Mouse (Mus musculus) limb, embryonic 10.5 days (tissue): ENCODE data around the gene Alg5. TPM values are rescaled to one million over a fixed set of nuclear protein-coding genes. Genes with fewer than 3 reads are reported as not detected.

Experiments
- DNase-seq: peaks from one replicate; pipeline ENCODE4 v3.0.0-alpha.2; 2017; ENCODE audit warnings: low spot score
- H3K27ac ChIP-seq: fragments of 300-500 bp; sonication (generic); 2 replicates; pipeline ENCODE4 v1.5.1; 2016; ENCODE audit warnings: mild to moderate bottlenecking
- H3K27me3 ChIP-seq: fragments of 300-500 bp; sonication (generic); 2 replicates; pipeline ENCODE4 v1.6.1; 2016; ENCODE audit warnings: low read depth, mild to moderate bottlenecking; ENCODE audit not compliant: poor library complexity, severe bottlenecking
- H3K36me3 ChIP-seq: fragments of 300-500 bp; sonication (generic); 2 replicates; pipeline ENCODE4 v1.6.1; 2016; ENCODE audit warnings: mild to moderate bottlenecking, moderate library complexity
- H3K4me1 ChIP-seq: fragments of 300-500 bp; sonication (generic); 2 replicates; pipeline ENCODE4 v1.6.1; 2016
- H3K4me3 ChIP-seq: fragments of 300-500 bp; sonication (generic); 2 replicates; pipeline ENCODE4 v1.5.1; 2016; ENCODE audit warnings: mild to moderate bottlenecking, moderate library complexity
- H3K9me3 ChIP-seq: fragments of 300-500 bp; sonication (generic); replicated peaks from 2 replicates; pipeline ENCODE4 v1.6.1; 2016; ENCODE audit warnings: mild to moderate bottlenecking
- WGBS: fragments of 180-500 bp; shearing (Covaris S2); methylation state at CpG from one replicate; pipeline ENCODE4 v1.1.7; 2016; 5-methylcytosine and 5-hydroxymethylcytosine counted together
- polyA plus RNA-seq: library from polyadenylated mRNA; unstranded; fragments of >200 nt; fragmentation: Nextera tagmentation; extraction: Ambion mirVana; gene quantifications from 2 replicates; pipeline ENCODE4 v1.2.1, GENCODE M21; 2016

Gene Alg5
- polyA plus RNA-seq, 1 experiment from 2014 or later: 42.0 TPM

DNA sequence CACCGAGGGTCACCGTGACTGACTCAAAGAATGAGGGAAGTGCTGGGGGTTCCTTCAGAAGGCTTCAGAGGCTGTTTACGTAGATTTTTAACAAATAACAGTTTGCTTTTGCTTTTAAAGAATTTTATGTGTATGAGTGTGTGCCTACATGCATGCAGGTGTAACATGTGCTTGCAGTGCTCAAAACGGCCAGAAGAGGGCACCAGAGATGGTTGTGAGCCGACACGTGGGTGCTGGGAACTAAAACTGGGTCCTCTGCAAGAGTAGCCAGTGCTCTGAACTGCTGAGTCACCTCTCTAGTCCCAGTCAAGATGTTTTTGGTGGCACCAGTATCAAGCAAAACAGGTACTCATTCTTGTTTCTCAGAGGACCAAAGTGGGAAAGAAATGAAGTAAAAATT lies 38.3 kb downstream of the Alg5 start:
- Histone ChIP-seq H3K4me1 (no peaks in the 10 kb centered on the region), H3K27me3 (no peaks in the 10 kb centered on the region), H3K36me3 (no peaks in the 10 kb centered on the region), H3K27ac (no peak overlapping the region), H3K9me3 (no peaks in the 10 kb centered on the region), H3K4me3 (no peak overlapping the region)
- no peak for DNase-seq
- 84% methylated on average over 6 of the region's 6 CpGs for WGBS

DNA sequence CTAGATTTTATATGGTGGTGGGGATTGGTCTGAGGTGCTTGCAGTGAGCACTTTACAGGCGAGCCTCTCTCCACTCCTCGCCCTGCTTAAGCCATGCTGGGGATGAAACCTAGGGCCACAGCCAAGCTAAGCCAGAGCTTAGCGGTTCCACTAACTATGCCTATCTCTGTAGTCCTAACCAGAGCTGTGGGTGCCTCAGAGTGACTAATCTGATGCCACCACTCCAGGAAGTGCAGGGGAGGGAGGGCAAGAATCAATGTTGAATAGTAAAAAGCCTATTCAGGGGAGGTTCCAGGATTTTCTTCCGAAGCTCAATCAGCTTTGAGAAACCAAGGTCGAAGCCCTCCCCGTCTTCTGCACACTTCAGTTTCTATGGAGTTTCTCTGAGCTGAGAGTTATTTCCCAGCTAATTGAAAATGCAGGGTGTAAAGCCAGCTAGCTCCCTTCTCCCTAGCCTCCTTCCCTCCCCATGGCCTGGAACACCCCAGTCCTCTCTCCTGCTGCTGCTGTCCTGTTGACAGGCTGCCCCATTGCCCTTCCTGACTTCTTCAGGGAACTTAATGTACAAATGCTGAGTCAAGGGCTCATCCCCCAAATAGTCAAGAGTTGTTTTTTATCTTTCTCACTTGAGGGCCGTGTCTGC lies 40.8 kb downstream of the Alg5 start:
- H3K36me3 ChIP-seq: no peaks in the 10 kb centered on the region

DNA sequence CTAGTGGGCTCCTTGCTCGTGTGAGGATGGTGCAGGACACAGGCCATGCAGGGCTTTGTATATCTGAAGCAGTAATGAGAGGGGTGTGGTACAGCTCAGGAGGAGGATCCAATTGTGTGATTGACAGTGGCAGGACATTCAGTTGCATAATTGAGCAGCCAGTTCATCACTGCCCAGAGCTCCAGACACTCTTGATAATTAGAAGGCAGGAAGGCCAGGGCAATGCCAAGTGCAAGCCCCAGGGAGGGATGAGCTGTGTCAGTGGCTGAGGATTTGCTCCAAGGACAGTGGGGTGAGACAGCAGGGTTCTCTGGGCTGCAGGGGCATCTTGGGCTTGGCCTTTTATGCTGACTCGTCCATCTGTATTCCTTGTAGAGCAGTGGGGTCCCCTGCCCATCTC lies 55.3 kb downstream of the Alg5 start:
- H3K36me3 ChIP-seq: no peaks in the 10 kb centered on the region
- H3K4me1 ChIP-seq: peaks cover 4% of the 10 kb centered on the region; the same call in 1 of the 2 replicates
- 79% methylated on average over 2 of the region's 2 CpGs for WGBS
- no peaks in the 10 kb centered on the region for H3K9me3 ChIP-seq
- no peak overlapping the region for H3K27ac ChIP-seq
- DNase-seq: no peak
- no peak overlapping the region for H3K4me3 ChIP-seq
- H3K27me3 ChIP-seq: no peaks in the 10 kb centered on the region

More for the DNA sequence above, 40.8 kb downstream of the Alg5 start:
- no peaks in the 10 kb centered on the region for H3K4me1 ChIP-seq
- no peaks in the 10 kb centered on the region for H3K27me3 ChIP-seq
- no peaks in the 10 kb centered on the region for H3K9me3 ChIP-seq
- H3K27ac ChIP-seq: no peak overlapping the region
- no peak overlapping the region for H3K4me3 ChIP-seq
- no peak for DNase-seq
- 79% methylated on average over 7 of the region's 7 CpGs for WGBS

DNA sequence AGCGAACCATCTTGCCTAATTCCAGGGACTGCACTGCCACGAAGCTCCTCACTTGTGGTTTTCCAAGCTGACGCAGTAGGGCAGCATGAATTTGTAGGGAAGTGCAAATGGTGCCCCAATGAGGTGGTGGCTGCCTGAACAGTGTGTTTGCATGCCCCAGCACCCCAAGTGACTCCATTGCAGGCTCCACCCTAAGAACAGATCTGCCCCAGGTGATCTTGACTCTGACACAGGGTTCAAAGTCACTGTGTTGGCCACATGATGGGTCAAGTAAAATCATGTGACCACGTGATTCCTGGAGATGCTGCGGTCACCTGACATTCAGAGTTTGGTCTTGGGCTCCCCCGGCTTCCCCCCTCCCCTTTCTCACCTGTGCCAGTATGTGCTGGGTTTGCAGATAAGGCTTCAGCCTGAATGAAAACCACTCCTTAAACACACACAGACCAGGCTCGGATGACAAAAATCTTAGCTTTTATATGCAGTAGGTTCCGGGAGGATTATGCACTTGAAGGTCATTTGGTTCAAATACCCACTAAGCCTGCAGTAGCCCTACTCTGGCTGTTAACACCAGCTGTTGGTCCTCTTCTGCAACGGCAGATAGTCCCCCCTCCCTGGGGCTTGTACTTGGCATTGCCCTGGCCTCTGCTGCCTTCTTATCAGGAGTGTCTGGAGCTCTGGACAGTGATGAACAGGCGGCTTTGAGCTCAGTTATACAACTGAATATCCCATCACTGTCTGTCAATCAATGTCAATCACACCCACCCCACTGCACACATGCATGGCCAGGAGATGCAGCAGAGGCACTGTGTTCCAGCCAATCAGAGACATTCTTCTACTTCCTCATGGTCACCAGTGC lies 56.7 kb downstream of the Alg5 start:
- Histone ChIP-seq H3K4me3 (no peak overlapping the region), H3K9me3 (no peaks in the 10 kb centered on the region), H3K27ac (no peak overlapping the region), H3K36me3 (no peaks in the 10 kb centered on the region), H3K27me3 (no peaks in the 10 kb centered on the region), H3K4me1 (peaks cover 4% of the 10 kb centered on the region; the same call in 1 of the 2 replicates)
- no peak for DNase-seq
- WGBS: 82% methylated on average over 10 of the region's 10 CpGs

DNA sequence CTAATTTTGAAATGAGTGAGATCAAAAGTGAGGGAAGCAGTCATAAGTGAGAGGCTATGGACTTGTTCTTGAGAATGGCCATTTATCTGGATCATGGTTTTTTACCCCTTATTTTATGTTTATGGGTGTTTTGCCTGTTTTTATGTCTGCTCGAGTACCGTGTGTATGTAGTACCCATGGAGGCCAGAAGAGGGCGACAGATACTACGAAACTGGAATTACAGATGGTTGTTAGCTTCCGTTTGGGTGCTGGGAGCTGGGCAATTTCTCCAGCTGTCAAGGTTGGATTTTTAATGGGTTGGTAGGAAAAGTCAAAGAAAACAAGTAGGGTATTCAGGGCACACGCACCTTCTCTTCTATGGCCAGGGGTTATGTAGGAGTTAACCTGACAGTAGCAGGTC lies 58.4 kb downstream of the Alg5 start:
- Histone ChIP-seq H3K27me3 (no peaks in the 10 kb centered on the region), H3K4me1 (peaks cover 4% of the 10 kb centered on the region; the same call in 1 of the 2 replicates), H3K4me3 (no peak overlapping the region), H3K36me3 (no peaks in the 10 kb centered on the region), H3K27ac (no peak overlapping the region), H3K9me3 (no peaks in the 10 kb centered on the region)
- WGBS: 83% methylated on average over 6 of the region's 6 CpGs
- DNase-seq: no peak

DNA sequence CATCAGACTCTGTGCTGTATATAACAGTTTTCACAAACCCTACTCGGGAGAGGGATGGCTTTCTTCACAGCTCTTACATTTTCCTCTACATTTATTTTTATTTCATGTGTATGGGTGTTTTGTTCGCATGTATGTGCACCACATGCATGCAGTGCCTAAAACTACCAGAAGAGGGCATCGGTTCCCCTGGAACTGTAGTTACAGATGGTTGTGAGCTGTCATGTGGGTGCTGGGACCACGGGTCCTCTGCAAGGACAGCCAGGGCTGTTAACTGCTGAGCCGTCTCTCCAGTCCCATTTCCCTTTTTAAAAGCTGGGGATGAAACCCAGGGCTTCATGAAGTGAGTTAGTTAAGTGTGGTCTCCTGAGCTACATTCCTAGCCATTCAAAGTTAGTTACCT lies 60.0 kb downstream of the Alg5 start:
- no peak for DNase-seq
- Histone ChIP-seq H3K4me1 (peaks cover 4% of the 10 kb centered on the region; the same call in 1 of the 2 replicates), H3K36me3 (no peaks in the 10 kb centered on the region), H3K27ac (no peak overlapping the region), H3K9me3 (no peaks in the 10 kb centered on the region), H3K27me3 (no peaks in the 10 kb centered on the region), H3K4me3 (no peak overlapping the region)
- 91% methylated on average over 5 of the region's 5 CpGs for WGBS

DNA sequence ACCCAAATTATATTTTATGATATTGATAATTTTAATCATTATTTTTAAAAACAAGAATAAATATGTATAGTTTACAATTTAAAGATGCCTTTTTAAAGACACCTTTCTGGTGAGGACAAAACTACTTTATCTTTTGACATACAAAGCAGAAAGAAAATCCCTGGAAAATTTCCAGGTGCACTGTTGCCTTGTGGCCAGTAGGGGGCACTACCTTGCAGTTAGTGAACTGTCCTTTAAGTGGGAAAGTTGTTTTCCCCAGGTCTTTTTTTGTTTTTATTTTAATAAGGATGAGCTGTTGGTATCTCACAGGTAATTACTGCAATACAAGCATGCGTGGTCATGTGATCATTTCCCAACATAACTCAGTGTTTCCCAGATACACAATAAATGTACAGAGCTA lies 60.5 kb downstream of the Alg5 start:
- 95% methylated on average over 1 of the region's 1 CpGs for WGBS
- Histone ChIP-seq H3K36me3 (no peaks in the 10 kb centered on the region), H3K9me3 (no peaks in the 10 kb centered on the region), H3K4me1 (peaks cover 4% of the 10 kb centered on the region; the same call in 1 of the 2 replicates), H3K4me3 (no peak overlapping the region), H3K27me3 (no peaks in the 10 kb centered on the region), H3K27ac (no peak overlapping the region)
- DNase-seq: no peak

DNA sequence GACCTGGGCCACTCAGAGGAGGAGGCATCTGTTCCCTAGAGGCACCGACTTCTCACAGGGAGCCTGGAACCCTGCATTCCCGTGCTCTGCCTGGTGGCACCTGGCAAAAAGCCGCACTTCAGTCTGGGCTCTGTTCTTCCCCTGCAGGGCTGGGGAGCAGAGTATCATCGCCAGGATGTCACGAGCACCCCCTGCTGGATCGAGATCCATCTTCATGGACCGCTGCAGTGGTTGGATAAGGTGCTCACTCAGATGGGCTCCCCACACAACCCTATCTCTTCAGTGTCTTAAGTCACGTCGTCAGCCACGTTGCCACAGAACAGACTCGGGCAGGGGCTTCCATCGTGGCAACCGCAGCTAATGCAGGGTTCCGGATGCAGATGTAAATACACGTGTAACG lies 61.9 kb downstream of the Alg5 start:
- WGBS: 44% methylated on average over 16 of the region's 16 CpGs
- Histone ChIP-seq H3K9me3 (no peaks in the 10 kb centered on the region), H3K27ac (no peak overlapping the region), H3K4me1 (peaks cover 4% of the 10 kb centered on the region; the same call in 1 of the 2 replicates), H3K4me3 (no peak overlapping the region), H3K27me3 (no peaks in the 10 kb centered on the region), H3K36me3 (no peaks in the 10 kb centered on the region)
- peak; percentile 37 for DNase-seq

Other genes starting within 250 kb of the Alg5 start
- 94.4 and 106 TPM in 2 replicates for gene Supt20, start 42.7 kb upstream of the Alg5 start, polyA plus RNA-seq
- gene Gm21958, start 21.2 kb upstream of the Alg5 start, polyA plus RNA-seq: 1.1 and 1.5 TPM in 2 replicates
- gene Exosc8, start 146 bp upstream of the Alg5 start, polyA plus RNA-seq: 183 and 200 TPM in 2 replicates
- gene Smad9, start 20.0 kb downstream of the Alg5 start, polyA plus RNA-seq: 0.23 and 0.26 TPM in 2 replicates
- gene Rfxap, start 72.3 kb downstream of the Alg5 start, polyA plus RNA-seq: 35.0 and 35.4 TPM in 2 replicates
- not detected in 2 replicates for gene Sertm1, start 180.3 kb downstream of the Alg5 start, polyA plus RNA-seq